Mouse (Mus musculus) lung, postnatal 0 days (tissue): ENCODE results near the gene Hdac7.

Source experiments
- CTCF ChIP-seq: IDR thresholded peaks from 2 replicates; pipeline ENCODE4 v1.5.1; 2016; ENCODE audit warnings: antibody characterized with exemption, mild to moderate bottlenecking
- EP300 ChIP-seq: IDR thresholded peaks from 2 replicates; pipeline ENCODE4 v1.6.1; 2016; ENCODE audit warnings: antibody characterized with exemption, mild to moderate bottlenecking, control low read depth

GRCm38 (mm10) chr15:97751676-97752075, 92.6 kb downstream of the Hdac7 start:
- TF ChIP-seq CTCF = peak; percentile 74
- no peak for TF ChIP-seq EP300
